Mouse (Mus musculus) liver, adult 2 months (tissue): ENCODE measurements at regions not wholly inside any gene's neighbourhood (a gene's known extent, or its start where the extent isn't known, plus 50 kb on each side); places are given as distances from the start of the nearest gene placed in this dataset.

ENCODE experiments used
- CTCF ChIP-seq: fragments of 200-500 bp; IDR thresholded peaks from 2 replicates; pipeline ENCODE4 v1.5.1; 2011; ENCODE audit warnings: low read depth, low read length, control low read depth
- POLR2A ChIP-seq: fragments of 200-500 bp; IDR thresholded peaks from 2 replicates; pipeline ENCODE4 v1.6.1; 2011; ENCODE audit warnings: low read length, control low read depth; ENCODE audit not compliant: insufficient read depth; ENCODE audit errors: extremely low read depth

GRCm38 (mm10) chr1:186568076-186568475, 137.7 kb downstream of the Tgfb2 start:
- TF ChIP-seq CTCF = no peak
- no peak for TF ChIP-seq POLR2A
